Mouse (Mus musculus): Measurements from ENCODE around the gene D16Ertd472e.

D16Ertd472e gene

DNA sequence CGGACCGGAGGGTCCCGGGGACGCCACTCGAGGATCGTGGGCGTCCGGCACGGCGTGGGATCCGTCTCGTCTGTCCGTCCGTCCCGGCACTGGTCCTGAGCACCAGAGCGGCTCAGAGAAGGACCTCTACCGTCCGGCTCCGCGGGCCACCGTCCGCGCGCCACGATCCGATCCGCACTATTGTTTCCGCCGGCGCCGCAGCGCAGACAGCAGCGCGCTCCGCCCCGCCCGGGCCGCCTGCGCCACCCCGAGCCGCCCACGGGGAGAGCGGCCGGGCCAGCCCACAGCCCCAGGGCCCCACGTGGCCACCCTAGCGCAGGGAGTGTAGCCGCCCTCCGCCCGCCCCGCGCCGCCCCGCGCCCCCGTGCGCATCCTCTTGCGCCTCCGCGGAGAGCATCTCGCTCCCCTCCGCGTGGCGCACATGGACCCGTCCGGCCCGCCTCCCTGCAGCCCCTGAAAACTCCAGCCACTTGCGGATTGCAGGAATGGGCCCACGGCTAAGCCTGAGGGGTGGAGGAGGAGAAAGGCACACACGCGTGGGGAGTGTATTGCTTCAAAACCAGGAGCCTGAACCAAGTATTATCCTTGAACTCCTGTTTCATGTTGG is at the start of gene D16Ertd472e:
Gene D16Ertd472e, minus strand, starts transcription at position 231 of the 607 bp plus-strand sequence.
- DNase-seq = peak; percentile 93 to 96

DNA sequence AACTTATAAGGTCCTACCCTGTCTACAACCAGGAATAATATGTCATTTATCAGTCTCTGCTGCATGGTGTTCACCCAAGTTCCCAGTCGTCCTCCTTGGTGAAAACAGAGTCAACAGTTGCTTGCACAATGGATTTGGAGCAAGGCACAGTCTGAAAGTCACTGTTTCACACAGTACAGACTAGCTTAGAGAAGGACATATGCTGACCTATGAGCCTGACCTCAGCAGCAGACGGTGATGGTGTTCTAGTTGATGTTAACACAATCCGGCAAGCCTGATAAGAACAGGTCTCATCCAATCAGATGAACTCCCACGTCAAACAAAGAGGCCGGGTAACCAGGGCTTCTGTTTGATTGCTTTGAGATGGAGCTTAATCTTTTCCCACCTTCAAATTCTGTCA is 46.2 kb upstream of the D16Ertd472e start:
- no peak for DNase-seq

DNA sequence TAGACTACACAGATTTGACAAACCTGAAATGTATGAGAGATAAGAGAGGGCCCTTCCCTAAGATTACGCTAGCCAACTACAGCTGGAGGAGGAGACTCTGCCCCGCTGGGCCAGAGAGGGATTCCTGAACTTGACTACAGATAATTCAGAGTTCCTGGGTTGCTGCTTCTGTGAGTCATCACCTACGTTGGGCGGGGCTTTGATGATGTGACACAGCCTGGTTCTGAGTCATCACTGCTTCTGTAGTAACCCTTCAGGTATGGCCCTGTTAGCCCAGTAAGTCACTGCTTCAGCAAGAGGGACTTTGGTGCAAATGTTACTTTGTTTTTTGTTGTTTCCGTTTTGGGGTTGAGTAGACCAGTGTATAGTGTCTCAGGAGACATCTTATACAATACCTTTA is 42.9 kb upstream of the D16Ertd472e start:
- peak in 1 of 2 experiments; percentile 14 for DNase-seq

DNA sequence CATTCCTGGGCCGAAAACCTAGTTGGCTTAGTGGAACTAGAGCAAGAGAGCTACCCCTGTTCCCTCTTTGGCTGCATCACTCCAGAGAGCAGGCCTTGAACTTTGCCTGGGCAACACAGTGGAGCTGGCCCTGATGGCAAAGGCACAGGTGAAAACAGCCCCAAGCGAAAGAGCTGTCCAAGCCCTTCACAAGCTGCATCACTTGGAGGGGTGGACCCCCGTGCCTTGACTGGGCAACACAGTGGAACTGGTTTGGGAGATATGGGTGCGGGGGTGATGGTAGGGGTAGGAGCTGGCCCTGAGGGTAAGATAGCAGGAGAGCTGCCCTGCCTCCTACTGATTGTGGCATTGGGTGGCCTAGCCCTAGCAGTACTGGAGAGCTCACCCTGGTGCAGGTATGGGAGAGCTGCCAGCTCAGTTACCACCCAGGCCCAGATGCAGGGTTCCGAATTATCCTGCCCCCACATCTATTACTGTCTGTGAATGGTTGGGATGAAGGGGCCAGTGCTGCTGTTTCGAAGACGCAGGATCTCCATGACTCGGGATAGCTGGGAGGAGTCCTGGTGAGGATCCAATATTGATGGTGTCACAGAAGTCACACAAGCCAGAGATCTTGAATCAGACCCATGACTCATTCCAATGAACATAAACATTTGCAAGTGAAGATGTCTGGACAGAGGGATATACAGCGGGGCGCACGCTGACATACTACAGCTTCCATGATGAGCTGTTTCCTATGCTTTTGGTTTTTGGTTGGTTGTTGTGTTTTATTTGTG is 41.4 kb upstream of the D16Ertd472e start:
- DNase-seq = no peak

DNA sequence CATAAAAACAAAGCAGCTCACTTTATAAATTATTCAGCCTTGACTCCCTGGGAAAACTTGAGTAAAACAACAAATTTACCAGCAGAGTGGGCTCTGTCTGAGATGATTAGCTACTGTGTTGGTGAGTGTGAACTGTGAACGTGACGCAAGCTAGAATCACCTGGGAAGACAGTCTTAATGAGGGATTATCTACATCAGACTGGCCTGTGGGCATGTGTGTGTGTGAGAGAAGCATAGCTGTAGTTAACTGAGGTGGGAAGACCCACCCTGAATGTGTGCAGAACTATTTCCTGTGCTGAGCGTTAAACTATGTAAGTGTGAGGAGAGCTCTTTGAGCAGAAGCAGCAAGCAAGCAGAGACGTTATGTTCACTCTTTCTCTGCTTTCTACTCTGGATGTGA is 29.7 kb upstream of the D16Ertd472e start:
- DNase-seq = no peak

DNA sequence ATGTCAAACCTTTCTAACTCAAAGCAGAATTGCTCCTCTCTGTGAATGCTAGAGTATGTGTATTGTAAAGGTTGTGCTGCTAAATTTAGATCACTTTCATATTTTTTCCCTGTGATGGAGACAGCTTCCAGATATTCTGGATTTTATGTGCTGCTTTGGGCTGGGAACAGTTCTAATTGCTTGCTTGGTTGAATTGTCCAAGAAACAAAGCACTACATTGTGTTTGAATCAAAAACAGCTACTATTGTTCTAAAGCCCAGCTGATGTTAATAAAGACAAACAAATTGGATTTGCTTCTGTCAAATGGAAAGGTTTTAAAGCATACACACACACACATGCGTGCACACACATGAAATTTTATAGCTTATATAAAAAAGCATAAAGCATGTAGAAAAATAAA is 22.4 kb upstream of the D16Ertd472e start:
- DNase-seq = no peak

DNA sequence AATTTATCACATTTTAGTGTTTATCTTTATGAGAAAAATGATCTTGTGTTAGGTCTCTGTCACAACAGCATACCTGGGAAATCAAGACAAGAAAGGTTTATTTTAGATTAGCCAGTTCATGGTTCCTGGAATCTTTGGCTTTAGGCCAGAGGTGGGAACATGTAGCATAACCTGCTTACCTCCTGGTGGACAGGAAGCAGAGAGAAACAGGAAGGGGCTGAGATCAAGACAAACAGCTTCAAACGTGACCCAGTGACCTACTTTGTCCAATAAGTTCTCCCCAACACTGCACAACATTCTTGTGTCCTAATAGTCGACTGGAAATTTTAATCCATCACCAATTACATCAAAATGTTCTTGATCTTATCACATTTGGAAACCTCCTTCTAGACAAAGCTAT is 19.9 kb upstream of the D16Ertd472e start:
- DNase-seq = no peak

DNA sequence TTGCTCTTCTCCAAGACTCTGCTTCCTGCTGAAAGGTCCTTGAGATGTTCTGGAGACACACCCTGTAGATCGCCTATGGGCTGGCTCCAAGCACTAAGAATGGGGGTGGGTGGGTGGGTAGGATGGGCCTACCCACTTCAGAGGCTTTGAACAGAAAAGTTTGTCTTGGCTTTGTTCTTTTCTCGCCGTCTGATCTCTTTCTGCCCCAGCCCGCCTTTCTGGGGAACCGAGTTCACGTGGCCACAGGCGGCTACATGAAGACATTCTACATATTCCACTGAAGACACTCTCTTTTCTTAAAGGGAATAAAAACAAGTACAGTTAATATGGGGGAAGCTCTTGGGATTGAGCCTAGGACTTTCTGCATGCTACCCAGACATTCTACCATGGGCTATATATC is 19.3 kb upstream of the D16Ertd472e start:
- DNase-seq = no peak

DNA sequence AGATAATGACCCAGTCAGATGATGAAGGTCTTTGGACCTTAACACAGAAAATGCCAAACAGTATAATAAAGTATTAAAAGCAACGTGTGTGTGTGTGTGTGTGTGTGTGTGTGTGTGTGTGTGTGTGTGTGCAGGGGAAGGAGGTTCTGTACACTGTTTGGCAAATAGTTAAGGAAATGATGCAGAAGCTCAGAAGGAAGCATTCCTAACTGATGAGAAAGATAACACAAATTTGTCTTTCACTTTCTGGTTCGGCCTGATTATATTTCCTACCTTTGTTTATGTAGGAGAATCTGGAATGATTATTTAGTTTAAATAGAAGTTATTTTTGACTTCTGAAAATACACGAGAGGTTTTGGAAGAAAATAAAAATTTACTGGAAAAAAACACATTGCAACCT is 17.6 kb upstream of the D16Ertd472e start:
- no peak for DNase-seq

DNA sequence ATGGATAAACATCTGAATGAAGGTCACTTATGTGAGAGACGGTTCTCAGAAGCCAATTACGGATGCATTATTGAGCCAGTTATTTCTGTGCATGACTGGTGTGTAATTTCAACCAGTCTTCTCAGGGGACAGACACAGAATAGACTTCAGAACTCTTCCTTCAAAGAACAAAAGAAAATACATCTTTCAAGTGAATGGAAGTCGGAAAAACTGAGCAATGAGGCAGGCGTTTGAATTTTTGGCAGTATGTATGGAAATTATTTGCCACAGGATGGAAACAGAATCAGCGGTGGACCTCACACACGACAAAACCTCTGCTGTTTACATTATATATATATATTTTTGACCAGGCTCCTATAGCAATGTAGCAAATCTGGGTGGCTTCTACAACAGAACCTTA is 14.6 kb upstream of the D16Ertd472e start:
- DNase-seq = no peak

DNA sequence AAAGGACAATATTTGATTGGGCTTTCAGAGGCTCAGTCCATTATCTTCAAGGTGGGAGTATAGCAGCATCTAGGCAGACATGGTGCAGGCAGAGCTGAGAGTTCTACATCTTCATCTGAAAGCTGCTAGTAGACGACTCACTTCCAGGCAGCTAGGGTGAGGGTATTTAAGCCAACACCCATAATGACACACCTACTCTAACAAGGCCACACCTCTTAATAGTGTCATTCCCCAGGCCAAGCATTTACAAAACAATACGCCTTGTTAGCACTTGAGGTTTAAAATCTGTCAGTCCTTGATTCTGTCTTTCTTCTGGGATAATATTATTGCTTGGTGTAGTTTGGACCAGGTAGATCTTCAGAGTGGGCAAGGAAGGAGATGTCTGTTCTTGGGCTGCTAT is 12.3 kb upstream of the D16Ertd472e start:
- DNase-seq = no peak

DNA sequence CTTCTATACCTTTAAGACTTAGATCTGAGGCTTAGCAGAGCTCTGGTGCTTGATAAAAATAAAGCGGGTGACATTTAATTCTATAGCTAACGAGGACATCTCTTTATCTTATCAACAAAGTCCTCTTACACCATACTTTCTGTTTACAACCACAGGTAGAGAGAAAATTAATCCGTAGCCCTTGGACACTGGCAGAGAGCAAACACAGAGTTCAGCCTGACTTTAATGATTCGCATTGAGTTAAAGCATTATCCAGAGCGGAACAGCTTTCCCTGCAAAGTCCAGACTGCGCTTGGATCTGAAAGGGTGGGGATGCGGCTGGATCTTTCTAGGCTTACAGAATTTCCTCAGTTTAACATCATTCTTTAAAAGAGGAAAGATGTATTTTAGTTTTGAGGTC is 10.1 kb upstream of the D16Ertd472e start:
- DNase-seq = no peak

DNA sequence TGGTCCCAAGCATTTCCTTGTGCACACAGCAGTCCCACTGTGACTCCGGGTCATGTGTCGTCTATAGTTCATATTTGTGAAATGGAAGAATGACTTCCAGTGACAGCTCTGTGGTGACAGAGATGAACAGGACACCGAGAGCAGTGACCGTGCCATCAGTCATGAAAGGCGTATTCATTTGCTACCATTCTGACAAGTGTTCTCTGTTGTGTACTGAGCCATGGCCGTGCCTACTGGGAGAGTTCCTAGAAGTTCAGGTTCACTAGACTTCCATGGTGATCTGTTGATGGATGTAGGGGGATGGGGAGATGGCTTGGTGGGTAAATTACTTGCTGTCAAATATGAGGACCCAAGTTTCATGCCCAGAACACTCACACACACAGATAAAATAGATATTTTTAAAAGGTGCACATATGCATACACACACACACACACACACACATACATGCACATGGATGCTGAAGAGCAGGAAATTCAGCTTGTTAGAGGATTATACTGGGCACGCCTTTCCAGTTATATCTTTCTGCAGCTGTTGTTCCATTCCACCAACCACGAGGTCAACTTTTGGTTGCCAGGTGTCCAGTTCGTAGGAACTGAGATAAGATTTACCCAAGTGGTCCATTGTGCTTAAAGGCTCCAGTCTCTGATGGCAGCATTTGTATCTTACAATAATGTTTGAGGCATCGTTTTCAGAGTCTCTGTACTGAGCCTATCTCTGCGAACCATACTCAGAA is 9.3 kb upstream of the D16Ertd472e start:
- no peak for DNase-seq

DNA sequence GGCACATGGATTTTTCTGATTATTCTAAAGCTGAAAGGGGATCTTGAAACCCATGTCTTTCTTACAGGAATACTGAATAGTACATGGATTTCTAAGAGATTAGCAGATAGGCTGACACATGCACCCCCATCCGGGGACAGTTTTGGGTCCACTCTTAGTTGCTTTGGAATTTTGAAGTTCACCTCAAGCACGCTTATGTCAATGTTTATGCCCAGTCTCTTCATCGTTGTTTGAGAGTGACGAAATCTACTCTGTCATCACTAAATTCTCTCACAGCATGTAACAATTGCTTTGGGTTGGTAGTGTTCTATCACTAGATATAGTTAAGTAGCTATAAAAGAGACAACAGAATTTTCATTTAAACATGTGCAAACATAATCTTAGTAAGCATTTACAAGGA is 8.7 kb upstream of the D16Ertd472e start:
- DNase-seq = no peak

DNA sequence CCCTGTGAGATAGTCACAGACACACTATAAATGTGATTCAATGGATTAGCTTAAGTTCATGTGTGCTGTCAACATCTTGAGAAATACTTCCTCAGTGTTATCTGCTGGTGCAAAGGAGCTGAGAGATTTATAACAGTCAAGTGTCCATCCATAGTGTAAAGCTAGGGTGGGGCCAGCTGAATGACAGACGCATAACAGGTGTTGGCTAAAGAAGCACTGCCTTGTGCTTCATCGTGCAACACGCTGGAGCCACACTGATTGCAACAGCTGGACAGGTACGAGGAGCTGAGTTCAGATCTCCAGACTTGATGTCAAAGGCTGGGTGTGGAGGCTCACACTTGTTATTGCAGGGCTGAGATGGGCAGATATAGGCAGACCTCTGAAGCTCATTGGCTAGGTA is 7.5 kb upstream of the D16Ertd472e start:
- DNase-seq = no peak

DNA sequence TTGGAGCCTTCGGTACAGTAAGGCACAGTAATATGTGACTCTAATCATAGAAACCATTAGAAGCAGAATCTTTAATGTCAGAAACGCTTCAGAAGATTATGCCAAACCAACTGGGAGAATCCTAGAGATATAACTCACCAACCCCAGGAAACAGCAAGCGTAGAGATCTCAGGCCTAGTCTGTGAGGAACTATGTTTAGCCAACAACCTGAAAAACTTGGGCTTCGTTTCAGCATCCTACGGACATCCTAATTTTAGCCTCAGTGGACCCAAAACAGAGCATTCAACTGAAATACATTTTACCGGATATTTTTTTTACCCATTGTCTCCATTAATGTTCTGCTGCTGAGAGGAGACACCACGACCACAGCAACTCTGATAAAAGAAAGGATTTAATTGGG is 3.9 kb upstream of the D16Ertd472e start:
- no peak for DNase-seq

DNA sequence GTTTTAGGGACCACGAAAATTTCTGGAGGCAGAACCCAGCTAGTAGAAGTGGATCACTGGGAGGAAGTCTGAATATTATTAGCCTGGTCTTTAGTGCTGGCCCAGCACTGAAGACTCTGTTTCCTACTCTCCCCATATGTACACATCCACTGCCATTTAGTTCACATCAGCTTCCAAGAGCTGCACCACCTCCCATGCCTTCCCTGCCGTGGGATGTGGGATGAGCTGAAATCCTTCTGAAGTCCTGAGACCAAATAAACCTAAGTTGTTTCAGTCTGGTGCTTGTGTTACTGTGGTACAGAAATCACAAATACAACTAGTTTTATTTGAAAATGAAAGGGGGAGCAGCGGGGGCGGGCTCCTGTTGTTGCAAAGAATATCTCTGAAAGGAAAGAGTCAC is 2.9 kb upstream of the D16Ertd472e start:
- DNase-seq = no peak

DNA sequence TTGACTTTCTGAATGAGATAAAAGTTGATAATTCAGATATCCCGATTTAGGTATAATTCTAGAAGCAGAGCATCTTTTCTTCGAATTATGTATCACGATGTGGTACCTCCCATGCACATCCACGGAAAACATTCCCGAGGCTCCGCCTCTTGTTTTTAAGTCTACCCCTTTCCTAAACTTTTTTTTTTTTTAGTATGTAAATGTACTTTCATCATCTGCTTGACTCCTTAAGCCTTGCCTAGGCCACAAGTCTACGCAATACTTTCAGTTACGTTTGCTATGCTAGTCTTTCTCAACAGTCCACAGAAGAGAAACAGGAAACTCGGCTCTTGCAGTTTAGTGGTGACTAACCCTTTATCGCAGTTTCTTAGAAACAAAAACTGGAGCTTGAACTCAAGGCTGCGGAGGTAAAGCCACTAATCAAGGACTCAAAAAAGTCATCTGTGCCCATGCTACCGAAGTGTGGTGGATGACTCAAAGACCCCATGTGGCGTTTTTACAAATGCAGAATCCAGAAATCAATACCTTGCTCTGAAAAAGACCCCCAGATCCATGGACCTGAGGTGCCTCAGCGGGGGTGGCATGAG is 670 bp upstream of the D16Ertd472e start:
- DNase-seq = peak in 1 of 2 experiments; percentile 43

DNA sequence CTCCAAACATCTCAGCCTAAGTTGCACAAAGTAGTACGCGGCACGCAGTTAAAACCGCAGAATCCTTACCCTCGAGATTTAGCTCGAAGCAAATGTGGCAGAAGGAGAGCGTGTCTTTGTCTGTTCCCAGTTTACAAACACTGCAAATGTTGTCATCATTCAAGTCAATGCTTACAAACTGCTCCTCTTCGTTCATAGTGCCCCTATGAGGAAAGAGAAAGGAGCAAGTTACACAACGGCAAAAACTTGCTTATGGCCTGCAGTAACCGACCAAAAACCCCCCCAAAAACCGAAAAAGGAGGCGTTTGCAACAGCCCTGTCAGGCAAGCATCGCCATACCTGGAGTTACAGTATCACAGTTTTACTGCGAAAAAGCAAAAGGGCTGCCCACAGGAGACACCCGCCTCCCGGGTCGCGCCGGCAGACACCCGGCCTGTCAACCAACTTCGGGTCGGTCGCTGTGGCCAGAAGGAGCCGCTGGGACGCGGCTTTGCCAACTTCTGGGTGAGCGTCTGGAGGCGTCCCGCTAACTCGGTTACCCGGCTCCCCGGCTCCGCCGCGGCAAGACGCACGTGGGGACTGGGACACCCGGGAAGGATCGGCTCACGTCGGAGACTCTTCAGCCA is 543 bp downstream of the D16Ertd472e start:
- DNase-seq = peak in 1 of 2 experiments; percentile 86

DNA sequence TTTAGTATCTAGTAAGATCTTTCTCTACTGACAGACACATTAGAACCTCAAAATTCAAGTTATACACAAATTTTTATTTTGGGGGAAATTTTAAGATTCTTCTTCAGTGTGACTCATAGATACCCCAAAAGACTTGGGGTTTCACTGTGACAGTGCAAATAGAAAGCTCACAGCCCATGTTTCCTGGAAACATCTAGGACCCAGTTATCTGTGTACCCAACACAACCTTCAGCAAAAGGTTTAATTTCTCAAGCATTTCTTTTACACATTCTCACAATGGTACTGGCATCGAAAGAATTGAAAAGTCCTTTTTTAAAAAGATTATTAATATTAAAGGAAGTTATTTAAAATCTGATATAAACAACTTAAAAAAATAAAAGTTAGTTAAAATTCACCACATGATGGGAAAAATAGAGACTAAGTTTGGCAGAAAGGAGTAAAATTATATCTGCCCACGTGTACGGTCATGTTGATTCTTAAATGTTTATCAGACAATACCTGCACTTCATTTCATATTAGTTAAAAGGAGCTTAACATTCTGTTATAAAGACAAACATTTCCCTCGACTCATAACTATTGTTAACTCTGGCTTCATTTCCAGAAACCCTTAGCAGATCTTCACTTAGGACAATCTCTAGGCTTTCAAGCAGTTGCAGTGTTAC is 1.2 kb downstream of the D16Ertd472e start:
- DNase-seq = no peak

DNA sequence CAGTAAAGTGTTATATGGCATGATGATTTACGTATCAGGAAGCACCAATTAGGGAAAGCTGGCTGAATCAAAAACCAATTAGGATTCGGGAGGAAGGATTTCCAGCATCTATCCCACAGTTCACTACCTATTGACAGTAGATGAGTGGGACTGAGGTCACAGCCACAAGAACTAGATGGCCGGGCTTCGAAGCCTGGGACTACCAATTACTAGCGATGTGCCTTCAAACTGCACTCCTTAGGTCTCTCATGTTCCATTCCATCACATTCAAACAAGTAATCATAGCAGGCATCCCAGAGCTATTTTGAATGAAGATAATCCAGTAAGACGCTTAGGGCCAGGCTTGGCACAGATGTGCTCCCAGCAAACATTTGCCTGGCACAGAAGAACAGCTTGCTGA is 2.3 kb downstream of the D16Ertd472e start:
- no peak for DNase-seq

DNA sequence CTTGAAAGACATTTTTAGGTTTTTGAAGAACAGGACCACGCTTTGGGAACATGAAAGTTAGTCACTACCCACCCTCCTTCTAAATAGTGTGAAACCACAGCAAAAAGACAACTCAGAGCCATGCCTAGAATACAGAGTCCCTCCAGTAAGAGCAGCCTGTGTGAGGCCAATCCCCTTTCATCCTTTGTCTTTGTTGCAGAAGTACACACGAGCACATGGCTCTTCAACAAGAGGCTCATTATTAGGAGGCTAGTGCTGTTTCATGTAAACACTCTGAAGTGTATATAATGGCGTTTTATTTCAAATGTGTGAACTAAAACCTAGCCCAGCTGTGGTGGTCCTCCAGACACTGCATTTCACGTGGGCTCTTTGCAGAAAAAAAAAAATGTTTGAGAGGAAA is 3.5 kb downstream of the D16Ertd472e start:
- no peak for DNase-seq
